Mouse (Mus musculus) left cerebral cortex, adult 9 months (tissue): ENCODE data around the gene Olfr1322.

Experiments
- DNase-seq, 2 experiments: peaks; one replicate each; pipeline ENCODE4 v3.0.0; 2022; ENCODE audit warnings: low spot score in 2 of 2

Gene Olfr1322

DNA sequence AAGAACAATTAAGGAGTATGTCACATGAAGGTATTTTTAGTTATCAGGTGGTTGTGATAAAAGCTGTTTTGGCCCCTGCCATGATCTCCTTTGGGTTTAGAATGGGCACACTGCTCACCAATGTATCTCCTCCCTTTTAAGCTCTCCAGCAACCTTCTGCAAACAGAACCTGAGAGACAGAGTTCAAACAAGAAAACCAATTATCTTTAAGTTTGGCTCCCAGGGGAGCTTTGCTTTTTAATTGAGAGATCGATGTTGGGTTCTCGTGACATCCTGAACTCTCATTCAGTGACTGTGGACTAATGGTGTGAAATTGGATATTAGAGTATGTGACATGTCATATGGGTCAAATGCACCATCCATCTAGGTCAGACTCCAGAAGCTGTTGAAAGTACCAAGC is at the start of gene Olfr1322:
Gene Olfr1322 (minus strand): TSS at position 101 of the 400 bp plus-strand sequence.
- DNase-seq, result no peak

DNA sequence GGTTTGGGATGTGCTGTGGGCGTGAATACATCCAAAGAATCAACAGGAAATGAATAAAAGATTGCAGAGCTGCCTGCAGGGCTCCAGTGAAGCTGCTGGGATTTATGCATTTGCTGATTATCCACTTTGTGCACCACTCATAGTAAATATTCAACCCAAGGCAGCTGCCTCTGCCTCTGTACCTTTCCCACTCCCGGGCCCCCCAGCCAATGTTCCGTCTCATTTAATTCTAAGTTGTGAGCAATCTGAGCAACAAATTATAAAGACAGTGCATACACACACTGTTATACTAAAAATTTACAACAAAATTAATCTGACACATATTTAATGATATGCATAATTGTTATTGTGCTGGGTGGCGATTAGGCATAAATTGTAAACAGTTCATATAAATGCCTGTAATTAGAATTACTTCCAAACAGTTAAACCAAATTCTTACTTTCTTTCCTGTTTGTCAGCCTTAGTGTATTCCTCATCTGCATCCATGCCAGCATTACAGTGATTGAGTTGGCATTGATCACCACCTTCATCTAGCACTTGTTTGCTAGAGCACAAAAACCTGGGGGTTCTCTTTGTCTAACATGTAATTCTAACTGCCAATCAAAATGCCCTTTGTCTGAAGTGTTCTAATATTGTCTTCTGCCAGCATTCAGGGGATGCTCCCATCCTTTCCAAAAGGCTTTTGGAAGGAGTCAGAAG is 13.5 kb downstream of the Olfr1322 start:
- DNase-seq, result no peak
